Mouse (Mus musculus): ENCODE measurements around the gene Col2a1.

Col2a1 gene

GRCm38 (mm10) chr15:97963989-97964835, 40.3 kb downstream of the Col2a1 start, which contains the start of gene Tmem106c:
Tmem106c (plus strand) TSS chr15:97964200.
- intact Hi-C loops (cut with DNase I): no loop called here

GRCm38 (mm10) chr15:97963329-97963988, 41.0 kb downstream of the Col2a1 start:
- intact Hi-C loops (cut with DNase I): no loop called here

- intact Hi-C loops (cut with DNase I): loop anchor here (10.0 kb wide), 1 partner anchor 172 kb away; no protein-coding TSS in a partner anchor
Measured at GRCm38 (mm10) chr15:97956416-97956815, 48.1 kb downstream of the Col2a1 start.

- intact Hi-C loops (cut with DNase I): loop anchor here (10.0 kb wide), 1 partner anchor 171 kb away; no protein-coding TSS in a partner anchor
Measured at GRCm38 (mm10) chr15:97955742-97956141, 48.8 kb downstream of the Col2a1 start.

- intact Hi-C loops (cut with DNase I): loop anchor here (10.0 kb wide), 1 partner anchor 170 kb away; no protein-coding TSS in a partner anchor
Measured at GRCm38 (mm10) chr15:97955286-97955685, 49.2 kb downstream of the Col2a1 start.

GRCm38 (mm10) chr15:97954671-97955070, 49.8 kb downstream of the Col2a1 start:
- intact Hi-C loops (cut with DNase I): loop anchor here (5.0 to 10.0 kb wide), 4 partner anchors 82 to 242 kb away; no protein-coding TSS in a partner anchor

- intact Hi-C loops (cut with DNase I): loop anchor here (5.0 to 10.0 kb wide), 4 partner anchors 81 to 241 kb away; no protein-coding TSS in a partner anchor
Measured at GRCm38 (mm10) chr15:97952889-97953189, 51.7 kb downstream of the Col2a1 start.

GRCm38 (mm10) chr15:97952137-97952888, 52.2 kb downstream of the Col2a1 start:
- intact Hi-C loops (cut with DNase I): loop anchor here (5.0 to 10.0 kb wide), 4 partner anchors 80 to 240 kb away; no protein-coding TSS in a partner anchor

GRCm38 (mm10) chr15:97950240-97950639, 54.3 kb downstream of the Col2a1 start:
- intact Hi-C loops (cut with DNase I): loop anchor here (5.0 to 10.0 kb wide), 4 partner anchors 78 to 238 kb away; no protein-coding TSS in a partner anchor

- intact Hi-C loops (cut with DNase I): loop anchor here (5.0 to 10.0 kb wide), 4 partner anchors 77 to 237 kb away; no protein-coding TSS in a partner anchor
Measured at GRCm38 (mm10) chr15:97949706-97950105, 54.8 kb downstream of the Col2a1 start.

GRCm38 (mm10) chr15:97948720-97949119, 55.8 kb downstream of the Col2a1 start:
- intact Hi-C loops (cut with DNase I): no loop called here

- intact Hi-C loops (cut with DNase I): no loop called here
Measured at GRCm38 (mm10) chr15:97945656-97946315, 58.7 kb downstream of the Col2a1 start.

GRCm38 (mm10) chr15:97944919-97945574, 59.4 kb downstream of the Col2a1 start:
- intact Hi-C loops (cut with DNase I): no loop called here

GRCm38 (mm10) chr15:97943356-97943755, 61.1 kb downstream of the Col2a1 start:
- intact Hi-C loops (cut with DNase I): no loop called here

- intact Hi-C loops (cut with DNase I): no loop called here
Measured at GRCm38 (mm10) chr15:97942538-97942937, 62.0 kb downstream of the Col2a1 start.

GRCm38 (mm10) chr15:97941306-97941705, 63.2 kb downstream of the Col2a1 start:
- intact Hi-C loops (cut with DNase I): no loop called here

GRCm38 (mm10) chr15:97940088-97940487, 64.4 kb downstream of the Col2a1 start:
- intact Hi-C loops (cut with DNase I): no loop called here

- intact Hi-C loops (cut with DNase I): no loop called here
Measured at GRCm38 (mm10) chr15:97938580-97938979, 65.9 kb downstream of the Col2a1 start.

GRCm38 (mm10) chr15:97932441-97932840, 72.1 kb downstream of the Col2a1 start:
- intact Hi-C loops (cut with DNase I): no loop called here

GRCm38 (mm10) chr15:97929259-97929824, 75.2 kb downstream of the Col2a1 start:
- intact Hi-C loops (cut with DNase I): no loop called here

All from adrenal gland (tissue).